Mouse (Mus musculus): ENCODE results near the gene Nkap.
"Not testable (repeated sequence)": the region's sequence is repeated elsewhere in the genome, so short reads cannot be mapped to it uniquely, and the experiment has no call there.

Nkap gene

DNA sequence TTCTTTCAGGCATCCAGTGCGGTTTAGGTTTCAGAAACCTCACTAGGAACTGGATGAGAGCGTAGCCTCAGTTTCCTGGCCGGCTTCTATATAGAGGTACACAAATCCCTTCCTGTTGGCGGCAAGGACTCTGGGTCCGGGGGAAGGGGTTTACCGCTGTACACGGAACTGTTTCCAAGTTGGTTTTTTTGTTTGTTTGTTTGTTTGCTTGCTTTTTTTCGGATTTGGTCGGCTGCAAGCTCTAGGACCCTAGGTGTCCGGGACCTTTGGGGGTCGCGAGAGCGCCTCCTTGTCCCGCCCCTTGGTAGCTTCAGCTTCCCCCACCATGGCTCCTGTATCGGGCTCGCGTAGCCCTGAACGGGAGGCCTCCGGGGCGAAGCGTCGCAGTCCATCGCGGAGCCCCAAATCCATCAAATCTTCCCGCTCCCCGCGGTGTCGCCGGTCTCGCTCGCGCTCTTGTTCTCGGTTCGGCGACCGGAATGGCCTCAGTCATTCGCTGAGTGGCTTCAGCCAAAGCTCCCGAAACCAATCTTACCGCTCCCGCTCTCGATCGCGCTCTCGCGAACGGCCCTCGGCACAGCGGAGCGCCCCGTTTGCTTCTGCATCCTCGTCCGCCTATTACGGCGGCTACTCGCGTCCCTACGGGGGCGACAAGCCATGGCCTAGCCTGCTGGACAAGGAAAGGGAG, at the start of gene Nkap:
TSS of gene Nkap (plus strand) at position 125 of the 688 bp plus-strand sequence.
- in situ Hi-C loops (cut with MboI, MseI) = no loop called here

DNA sequence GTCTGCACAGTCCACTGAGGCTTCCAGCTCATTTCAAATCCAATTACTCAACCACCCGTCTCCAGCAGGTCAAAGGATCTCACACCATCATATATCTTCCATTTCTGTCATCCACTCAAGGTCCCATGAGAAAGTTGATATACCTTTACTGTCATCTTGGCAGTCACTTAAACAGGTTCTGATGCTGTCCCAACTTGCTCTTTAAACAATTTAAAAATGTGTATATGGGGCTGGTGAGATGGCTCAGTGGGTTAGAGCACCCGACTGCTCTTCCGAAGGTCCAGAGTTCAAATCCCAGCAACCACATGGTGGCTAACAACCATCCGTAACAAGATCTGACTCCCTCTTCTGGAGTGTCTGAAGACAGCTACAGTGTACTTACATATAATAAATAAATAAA, 46.2 kb upstream of the Nkap start:
- in situ Hi-C loops (cut with MboI, MseI) = not testable (repeated sequence)

DNA sequence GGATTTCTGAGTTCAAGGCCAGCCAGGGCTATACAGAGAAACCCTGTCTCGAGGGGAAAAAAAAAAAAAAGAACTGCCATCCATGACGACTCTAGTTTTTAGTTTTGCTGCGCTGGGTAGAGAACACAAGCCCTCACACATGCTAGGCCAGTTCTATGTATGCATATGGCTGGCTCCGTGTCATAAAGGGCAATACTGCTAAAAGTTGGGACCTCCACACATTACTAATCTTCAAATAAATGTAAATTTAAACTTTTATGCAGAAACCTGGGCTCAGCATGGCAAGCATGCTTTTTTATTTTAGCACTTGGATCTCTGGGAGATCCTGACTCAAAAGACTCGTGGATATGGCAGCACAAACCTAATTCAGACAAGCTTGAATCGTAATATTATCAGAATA, 45.4 kb upstream of the Nkap start:
- in situ Hi-C loops (cut with MboI, MseI) = no loop called here

DNA sequence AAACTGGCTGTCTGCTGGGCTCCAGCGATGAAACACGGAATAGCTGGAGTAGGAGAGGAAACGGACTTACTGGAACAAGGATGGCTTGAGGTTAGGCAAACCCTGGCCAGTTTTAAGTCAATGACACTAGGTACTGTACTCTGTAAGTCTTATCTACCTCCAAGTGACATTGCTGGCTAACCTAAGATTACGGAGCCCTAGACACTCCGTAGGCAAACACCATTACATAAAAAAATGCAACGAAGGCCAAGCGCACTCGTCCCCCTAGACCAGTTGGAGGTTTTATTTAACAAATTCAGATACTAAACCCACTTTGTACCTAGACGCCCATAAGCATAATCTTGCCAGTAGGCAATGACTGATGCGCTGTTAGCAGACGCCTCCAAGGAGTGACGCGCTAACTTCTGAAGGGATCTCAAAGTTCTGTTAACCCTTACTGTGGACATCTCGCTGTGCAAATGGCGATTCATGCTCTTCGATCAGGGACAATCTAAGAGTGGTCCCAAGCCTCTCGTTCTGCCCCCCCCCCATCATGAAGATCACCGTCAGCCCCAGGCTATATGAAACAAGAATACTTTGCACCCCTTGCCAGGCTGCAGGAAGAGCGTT, 42.2 kb upstream of the Nkap start:
- in situ Hi-C loops (cut with MboI, MseI) = no loop called here

DNA sequence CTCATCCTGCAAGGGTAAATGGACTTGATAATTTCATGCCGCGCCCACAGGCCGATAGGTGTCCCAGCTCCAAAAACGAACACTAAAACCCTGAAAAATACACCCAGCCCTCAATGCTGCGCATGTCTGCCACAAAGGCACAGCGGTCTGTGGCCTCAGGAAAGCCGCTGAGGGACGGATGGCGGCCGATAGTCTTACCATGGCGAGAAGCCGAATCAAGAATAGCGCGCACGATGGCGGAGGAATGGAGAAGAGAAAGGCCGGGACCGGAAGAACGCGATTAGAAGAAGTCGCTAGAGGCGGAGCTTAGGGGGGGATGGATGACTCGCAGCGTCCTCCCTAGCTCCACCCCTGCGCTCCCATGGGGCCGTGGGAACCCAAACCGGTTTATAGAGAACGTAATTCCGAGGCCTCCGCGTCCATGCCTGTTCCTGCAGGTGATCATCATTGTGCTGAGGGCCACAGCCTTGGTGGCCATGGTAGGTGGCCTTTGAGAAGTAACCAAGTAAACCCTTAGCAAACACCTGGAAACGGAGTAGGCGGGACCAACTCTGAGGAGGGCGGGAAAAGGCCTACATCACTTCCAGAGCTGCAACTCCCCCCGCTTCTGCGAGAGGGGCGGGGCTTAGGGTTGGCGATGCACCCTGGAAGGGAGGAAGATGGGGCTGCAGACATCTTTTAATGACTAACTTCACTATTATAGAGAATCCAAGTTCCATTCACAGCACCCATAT, 41.5 kb upstream of the Nkap start, which contains the start of gene Rpl39:
TSS of gene Rpl39 (minus strand) at position 476 of the 734 bp plus-strand sequence.
- in situ Hi-C loops (cut with MboI, MseI) = no loop called here

DNA sequence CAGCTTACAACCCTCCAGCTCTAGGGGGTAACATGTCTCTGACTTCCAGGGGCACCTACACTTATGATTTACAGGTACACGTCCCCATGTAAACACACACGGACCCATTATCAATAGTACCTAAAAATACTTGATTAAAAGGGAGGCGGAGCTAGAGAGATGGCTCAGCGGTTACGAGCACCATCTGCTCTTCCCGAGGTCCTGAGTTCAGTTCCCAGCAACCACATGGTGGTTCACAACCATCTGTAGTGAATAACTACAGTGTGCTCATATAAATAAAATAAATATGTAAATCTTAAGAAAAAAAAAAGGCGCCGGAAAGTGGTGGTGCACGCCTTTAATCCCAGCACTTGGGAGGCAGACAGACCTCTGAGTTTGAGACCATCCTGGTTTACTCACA, 40.9 kb upstream of the Nkap start:
- in situ Hi-C loops (cut with MboI, MseI) = no loop called here

DNA sequence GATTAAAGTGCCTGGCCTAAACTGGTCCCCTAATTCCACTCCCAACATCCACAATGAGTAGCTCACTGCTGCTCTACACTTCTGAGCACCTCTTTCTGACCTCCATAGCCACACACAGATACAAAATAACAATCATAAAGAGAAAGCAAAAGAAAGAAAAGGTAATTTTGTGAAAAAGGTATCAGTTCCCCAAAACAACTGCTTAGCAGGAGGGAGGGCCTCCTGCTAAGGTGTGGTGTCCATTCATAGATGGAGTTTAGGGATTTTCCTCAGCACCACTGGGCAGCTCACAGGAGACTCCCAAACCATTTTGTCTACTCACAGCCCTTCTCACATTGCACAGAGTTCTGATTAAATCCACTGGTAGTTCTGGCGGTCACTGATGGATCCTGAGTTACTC, 37.8 kb upstream of the Nkap start:
- in situ Hi-C loops (cut with MboI, MseI) = no loop called here

DNA sequence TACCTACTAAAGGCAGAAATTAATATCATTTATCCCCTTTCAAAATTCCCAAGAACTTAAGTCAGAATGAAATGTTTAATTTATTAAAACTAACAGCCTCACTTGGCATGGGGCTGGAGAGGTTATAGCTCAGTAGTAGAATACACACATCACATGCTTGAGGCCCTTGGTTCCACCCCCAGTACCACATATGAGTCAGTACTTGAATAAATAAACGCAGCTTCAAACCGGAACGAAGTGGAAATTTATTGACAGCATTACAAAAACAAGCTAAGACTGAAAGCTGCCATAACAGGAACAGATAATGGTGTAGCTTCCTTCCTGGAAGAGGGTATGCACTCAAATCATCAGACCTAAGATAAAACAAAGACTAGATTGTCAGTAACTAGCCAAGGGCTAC, 35.1 kb upstream of the Nkap start:
- in situ Hi-C loops (cut with MboI, MseI) = no loop called here

DNA sequence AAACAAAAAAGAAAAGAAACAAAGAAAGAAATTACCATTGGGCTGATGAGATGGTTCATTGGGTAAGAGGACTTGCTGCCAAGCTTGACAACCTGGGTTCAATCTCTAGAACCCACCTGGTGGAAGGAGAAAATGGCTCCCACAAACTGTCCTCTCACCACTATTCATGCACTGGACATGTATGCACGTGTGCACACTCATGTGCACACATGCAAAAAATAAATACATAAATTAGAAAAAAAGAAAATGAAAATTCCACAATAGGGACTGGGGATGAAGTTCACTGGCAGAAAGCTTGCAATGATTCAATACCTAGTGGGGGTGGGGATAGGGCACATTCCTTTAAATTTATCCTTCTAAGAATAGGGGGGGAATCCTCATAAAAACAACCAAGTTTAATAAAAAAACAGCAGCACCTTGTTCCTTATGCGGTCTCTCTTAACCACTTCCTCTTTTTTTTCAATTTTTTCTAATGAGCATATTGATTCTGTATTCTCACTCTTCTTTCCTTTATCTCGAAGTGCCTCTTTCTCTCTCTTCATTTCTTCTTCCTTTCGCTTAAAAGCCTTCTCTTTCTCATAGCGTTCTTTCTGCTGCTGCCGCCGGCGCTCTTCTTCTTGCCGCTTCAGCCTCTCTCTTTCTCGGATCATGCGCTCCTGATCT, 31.4 kb upstream of the Nkap start:
- in situ Hi-C loops (cut with MboI, MseI) = no loop called here

DNA sequence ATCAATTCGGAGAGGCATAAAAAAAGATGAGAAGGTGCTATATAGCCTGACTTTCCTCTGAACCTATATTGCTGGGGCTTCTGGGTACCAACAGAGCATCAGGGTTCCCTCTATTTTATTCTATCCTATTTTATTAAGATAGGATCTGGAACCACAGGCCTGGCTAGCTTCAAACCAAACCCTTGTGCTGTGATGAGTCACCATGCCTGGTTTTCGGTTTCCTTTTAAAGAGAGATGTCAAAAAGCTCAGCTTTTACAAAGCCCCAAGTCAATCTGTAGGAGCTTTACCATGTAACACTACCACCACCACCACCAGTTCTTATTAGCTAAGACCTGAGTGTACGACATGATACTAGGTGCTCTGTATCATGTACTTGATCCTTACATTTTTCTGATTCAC, 27.9 kb upstream of the Nkap start:
- in situ Hi-C loops (cut with MboI, MseI) = no loop called here

DNA sequence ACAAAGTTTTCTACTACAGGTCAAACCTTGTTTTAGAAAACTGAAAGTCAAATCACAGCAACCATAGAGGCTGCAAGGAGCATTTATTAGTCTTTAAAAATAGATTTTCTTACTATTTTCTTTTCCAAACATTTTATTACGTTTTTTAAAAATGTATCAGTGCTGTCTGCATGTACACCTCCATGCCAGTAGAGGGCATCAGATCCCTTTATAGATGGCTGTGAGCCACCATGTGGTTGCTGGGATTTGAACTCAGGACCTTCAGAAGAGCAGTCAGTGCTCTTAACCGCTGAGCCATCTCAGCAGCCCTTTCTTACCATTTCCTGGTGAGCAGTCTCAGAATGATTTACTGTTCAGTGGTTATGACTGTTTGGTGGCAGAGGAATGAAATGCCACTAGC, 22.8 kb upstream of the Nkap start:
- in situ Hi-C loops (cut with MboI, MseI) = no loop called here

DNA sequence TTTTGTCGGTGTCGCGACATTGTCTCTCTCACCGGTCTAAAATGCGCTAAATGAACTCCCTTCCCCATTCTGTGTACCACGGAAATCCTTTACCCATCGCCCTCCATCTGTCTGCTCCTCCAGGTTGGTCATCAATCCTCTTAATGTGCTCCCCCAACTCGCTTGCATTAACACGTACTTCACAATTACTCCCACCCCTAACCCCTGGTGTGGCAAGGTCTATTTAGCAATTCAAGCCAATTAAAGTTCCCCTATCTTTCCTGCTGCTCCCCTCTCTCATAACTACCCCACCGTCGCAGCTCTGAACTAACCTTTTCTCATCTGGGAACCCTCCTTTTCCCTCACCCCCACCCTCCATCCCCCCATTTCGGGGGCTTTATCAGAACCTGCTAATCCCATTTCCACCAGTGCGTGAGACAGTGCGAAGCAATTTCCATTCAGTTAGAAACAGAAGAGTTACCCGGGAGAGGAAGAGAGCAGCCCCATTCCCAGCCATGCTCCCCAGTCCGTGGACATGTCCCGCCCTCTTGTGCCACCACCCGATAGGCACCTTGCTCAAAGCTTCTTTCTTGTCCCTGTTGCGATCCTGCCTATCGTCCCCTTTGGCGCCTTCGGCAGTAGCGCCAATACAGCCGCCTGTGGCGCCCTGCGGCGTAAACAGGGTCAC, 16.9 kb upstream of the Nkap start:
- in situ Hi-C loops (cut with MboI, MseI) = no loop called here

DNA sequence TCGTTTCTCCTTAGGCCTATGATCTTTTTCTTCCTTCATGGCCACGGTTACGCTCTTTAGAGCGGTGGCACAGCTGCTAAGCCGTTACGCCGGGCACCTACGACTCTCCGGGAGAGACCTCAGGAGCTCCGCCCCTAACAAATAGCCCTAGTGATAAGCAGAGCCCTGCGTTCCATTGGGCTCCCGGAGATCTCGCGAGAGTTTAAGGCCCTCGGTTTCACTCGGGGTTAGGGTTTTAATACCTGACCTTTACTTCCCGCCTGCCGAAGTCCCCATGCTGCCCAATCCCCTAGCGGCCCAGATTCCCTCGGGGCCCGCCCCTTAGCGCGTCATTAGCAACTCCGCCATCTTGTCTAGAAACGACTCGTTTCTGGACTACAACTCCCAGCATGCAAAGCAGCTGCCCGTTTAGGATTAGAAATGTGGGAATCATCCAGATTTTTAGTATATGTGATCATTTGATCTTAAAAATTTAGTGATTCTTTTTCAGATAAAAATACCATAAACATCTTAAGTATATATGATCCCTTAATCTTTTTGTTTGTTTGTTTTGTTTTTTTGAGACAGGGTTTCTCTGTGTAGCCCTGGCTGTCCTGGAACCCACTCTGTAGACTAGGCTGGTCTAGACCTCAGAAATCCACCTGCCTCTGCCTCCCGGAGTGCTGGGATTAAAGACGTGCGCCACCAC, 16.3 kb upstream of the Nkap start, which contains the start of gene Upf3b:
TSS of gene Upf3b (minus strand) at position 130 of the 688 bp plus-strand sequence.
- in situ Hi-C loops (cut with MboI, MseI) = no loop called here

DNA sequence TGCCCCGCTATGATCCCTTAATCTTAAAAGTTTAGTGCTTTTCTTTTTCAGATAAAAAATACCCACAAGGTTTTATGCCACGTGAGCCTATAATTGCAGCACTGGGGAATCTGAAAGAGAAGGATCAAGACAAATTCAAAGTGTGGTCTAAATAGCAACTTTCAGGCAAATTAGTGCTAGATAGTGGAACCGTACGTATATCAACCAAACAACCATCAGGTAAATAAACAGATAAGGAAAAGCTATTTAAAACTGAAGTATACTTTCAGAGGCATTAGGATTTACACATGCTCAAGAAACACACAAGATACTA, 15.8 kb upstream of the Nkap start:
- in situ Hi-C loops (cut with MboI, MseI) = no loop called here

DNA sequence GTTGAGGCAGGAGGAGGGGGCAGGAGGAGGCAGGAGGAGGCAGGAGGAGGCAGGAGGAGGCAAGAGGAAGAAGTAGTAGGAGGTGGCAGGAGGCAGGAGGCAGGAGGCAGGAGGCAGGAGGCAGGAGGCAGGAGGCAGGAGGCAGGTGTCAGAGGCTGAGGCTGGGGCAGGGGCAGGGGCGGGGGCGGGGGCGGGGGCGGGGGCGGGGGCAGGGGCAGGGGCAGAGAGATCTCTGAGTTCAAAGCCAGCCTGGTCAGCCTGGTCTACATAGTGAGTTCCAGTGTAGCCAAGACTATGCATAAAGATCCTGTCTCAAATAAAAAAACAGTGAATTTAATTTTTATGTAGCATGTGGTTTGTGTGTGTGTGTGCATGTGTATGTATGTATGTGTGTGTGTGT, 9.5 kb upstream of the Nkap start:
- in situ Hi-C loops (cut with MboI, MseI) = no loop called here

DNA sequence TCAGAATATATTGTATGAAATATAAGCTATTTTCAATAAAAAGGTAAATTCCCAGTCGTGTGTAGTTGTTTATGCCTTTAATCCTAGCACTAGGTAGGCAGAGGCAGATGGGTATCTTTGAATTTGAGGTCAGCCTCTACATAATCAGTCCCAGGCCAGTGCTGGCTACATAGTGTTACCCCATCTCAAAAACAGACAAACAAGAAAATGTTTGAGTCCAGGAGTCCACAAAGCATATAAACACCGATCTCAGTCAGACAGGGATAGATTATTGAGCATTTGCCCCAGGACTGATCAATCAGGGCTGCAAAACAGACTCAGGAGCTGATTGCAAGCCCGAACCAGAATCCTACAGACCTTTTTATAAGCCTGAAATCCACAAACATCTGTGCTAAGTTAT, 7.0 kb upstream of the Nkap start:
- in situ Hi-C loops (cut with MboI, MseI) = no loop called here

DNA sequence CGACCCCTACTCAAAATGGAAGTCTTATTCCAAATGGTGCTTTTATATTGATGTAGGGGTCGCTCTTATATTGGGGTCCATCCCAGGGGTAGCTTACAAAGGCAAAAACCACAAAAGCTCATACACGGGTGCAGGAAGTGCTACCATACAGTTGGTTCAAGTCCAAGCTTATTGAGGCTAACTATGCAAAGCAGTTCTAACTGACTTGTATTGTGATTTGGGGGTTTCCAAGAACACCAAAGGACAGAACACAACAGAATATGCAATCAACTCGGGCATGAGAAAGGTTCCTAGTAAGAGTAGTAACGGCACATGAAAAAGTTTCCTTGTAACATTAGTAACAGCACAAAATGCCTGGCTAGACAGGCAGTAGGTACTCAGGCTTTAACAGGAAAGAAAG, 6.4 kb upstream of the Nkap start:
- in situ Hi-C loops (cut with MboI, MseI) = no loop called here

DNA sequence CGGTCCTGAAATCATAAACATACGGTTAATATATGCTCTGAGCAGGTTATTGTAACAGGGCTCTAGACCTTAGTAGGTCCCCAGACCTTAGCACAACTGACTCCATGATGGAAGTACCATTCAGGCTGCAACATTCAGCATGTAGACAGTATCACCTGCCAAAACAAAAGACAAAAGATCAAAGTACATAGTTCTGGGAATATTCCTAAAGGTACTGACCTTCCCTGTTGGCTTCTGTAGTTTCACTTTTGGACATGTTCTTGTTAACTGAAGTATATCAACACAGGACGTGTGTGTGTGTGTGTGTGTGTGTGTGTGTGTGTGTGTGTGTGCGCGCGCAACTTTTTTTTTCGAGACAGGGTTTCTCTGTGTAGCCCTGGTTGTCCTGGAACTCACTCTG, 1.1 kb upstream of the Nkap start:
- in situ Hi-C loops (cut with MboI, MseI) = no loop called here

DNA sequence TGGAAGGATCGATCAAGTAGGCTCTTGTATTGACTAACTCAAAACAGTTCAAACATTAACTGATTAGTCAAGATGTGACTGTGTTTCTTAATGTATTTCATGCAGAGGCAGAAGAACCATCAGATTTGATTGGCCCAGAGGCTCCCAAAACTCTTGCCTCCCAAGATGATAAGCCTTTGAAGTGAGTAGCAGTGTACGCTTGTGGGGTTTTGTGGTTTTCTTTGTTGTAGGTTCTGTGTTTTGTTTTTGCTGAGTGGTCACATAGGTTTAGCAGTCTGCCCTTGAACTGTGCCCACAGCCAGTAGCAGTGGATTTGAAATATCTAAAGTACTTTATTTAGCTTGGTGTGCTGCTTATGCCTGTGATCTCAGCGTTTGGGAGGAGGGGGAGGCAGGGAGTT, 15.1 kb downstream of the Nkap start:
- in situ Hi-C loops (cut with MboI, MseI) = no loop called here

DNA sequence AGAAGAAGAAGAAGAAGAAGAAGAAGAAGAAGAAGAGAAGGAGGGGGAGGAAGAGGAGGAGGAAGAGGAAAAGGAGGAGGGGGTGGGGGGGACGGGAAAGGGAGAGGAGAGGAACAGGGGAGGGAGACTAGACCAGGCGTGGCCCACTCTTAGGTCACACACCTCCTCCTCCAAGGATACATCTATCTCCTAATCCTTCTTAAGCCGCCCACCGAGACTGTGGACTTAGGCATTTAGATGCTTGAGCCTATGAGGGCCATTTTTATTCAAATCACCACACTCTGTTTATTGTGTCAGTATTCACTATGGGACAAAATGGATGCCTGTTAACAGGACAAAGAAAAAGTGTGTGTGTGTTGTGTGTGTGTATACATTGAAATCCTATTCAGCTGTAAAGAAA, 17.9 kb downstream of the Nkap start:
- in situ Hi-C loops (cut with MboI, MseI) = not testable (repeated sequence)

DNA sequence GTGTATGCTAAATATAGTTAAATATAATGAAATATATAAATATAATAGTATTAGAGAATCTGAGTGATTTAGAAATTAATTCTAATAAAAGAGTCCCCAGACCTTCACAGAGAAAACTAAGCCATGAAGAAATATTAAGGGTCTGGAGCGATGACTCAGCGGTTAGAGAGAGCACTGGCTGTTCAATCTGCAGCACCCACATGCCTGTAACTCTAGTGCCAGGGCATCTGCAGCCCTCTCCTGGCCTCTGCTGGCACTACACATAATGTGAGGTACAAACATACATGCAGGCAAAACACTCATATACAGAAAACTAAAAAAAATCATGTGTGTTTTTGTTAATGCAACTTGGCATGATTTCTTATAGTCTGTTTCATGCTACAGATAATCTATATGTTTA, 18.4 kb downstream of the Nkap start:
- in situ Hi-C loops (cut with MboI, MseI) = no loop called here

All from T-helper 1 cell (primary cell).